Mouse (Mus musculus): ENCODE measurements around the gene Scn11a. TPM values are rescaled to one million over a fixed set of nuclear protein-coding genes. Genes with fewer than 3 reads are reported as not detected.

The Scn11a gene
- 0.06 and 0.10 TPM in 2 replicates for polyA plus RNA-seq (2021; fragmentation: Nextera tagmentation)
- long read RNA-seq, experiment 1: 0 reads
- long read RNA-seq, experiment 2: 0 reads

DNA sequence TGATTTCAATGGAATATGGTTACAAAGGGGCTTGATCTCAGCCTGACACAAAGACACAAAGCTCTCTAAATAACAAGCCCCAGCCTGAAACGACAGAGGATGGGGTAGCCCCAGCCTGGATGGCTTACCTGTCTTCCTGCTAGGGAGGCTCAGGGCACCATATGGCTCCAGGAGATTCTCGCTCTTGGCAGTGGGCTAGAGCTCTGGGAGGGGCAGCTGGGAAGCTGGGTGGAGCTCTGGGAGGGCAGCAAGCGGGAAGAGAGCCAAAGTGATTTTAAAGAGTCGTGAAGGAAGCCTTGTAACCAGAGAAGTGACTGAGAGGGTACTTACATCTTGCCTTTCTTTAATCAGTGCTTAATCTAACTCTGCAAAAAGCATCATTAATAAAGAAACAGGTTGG, at the start of gene Scn11a:
Scn11a (minus strand) TSS at position 160 of the 400 bp plus-strand sequence.

DNA sequence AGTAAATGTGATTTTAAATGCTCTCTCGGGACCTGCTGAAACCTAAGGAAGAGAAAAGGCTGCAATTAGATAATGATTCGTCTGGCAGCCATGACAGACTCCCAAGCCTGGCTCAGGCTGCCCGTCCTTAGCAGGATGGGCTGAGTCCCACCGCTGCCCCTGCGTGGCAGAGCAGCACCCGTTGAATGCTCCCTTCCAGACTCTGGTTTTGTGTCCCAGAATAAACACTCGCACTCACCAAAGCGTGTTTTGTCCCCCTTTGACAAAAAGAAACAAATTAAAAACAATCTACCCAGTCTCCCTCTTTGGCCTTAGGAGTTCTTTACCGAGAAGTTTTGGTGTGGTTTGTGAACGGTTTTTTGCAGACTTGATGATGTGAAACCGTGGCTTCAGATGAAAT, 106.0 kb downstream of the Scn11a start, which contains the start of gene Scn10a:
Scn10a (minus strand) TSS at position 101 of the 400 bp plus-strand sequence.

Other genes with a start within 250 kb of the Scn11a start
- 0.45 and 0.55 TPM in 2 replicates for gene Scn5a, start 246.4 kb downstream of the Scn11a start, polyA plus RNA-seq (2021; fragmentation: Nextera tagmentation)
- gene Scn10a, start 106.1 kb downstream of the Scn11a start, polyA plus RNA-seq (2021; fragmentation: Nextera tagmentation): 0.06 TPM in 1 of 2 replicates, not detected in the other
- gene Wdr48, start 69.4 kb upstream of the Scn11a start, polyA plus RNA-seq (2021; fragmentation: Nextera tagmentation): 21.7 and 24.9 TPM in 2 replicates
- gene Gorasp1, start 112.1 kb upstream of the Scn11a start, polyA plus RNA-seq (2021; fragmentation: Nextera tagmentation): 11.7 and 12.3 TPM in 2 replicates
- 0.54 and 1.3 TPM in 2 replicates for gene Ttc21a, start 112.2 kb upstream of the Scn11a start, polyA plus RNA-seq (2021; fragmentation: Nextera tagmentation)
- gene Csrnp1, start 159.2 kb upstream of the Scn11a start, polyA plus RNA-seq (2021; fragmentation: Nextera tagmentation): 1.5 and 1.7 TPM in 2 replicates
- gene Xirp1, start 198.1 kb upstream of the Scn11a start, polyA plus RNA-seq (2021; fragmentation: Nextera tagmentation): not detected in 2 replicates
- gene Cx3cr1, start 244.4 kb upstream of the Scn11a start, polyA plus RNA-seq (2021; fragmentation: Nextera tagmentation): 49.5 and 52.8 TPM in 2 replicates

Measured in layer of hippocampus, adult 6 months (tissue).